Mouse (Mus musculus) limb, embryonic 10.5 days (tissue): ENCODE results near the gene Dstn. TPM values are rescaled to one million over a fixed set of nuclear protein-coding genes. Genes with fewer than 3 reads are reported as not detected.

Experiments used
- DNase-seq: peaks from one replicate; pipeline ENCODE4 v3.0.0-alpha.2; 2017; ENCODE audit warnings: low spot score
- H3K27ac ChIP-seq: fragments of 300-500 bp; sonication (generic); 2 replicates; pipeline ENCODE4 v1.5.1; 2016; ENCODE audit warnings: mild to moderate bottlenecking
- H3K27me3 ChIP-seq: fragments of 300-500 bp; sonication (generic); 2 replicates; pipeline ENCODE4 v1.6.1; 2016; ENCODE audit warnings: low read depth, mild to moderate bottlenecking; ENCODE audit not compliant: poor library complexity, severe bottlenecking
- H3K36me3 ChIP-seq: fragments of 300-500 bp; sonication (generic); 2 replicates; pipeline ENCODE4 v1.6.1; 2016; ENCODE audit warnings: mild to moderate bottlenecking, moderate library complexity
- H3K4me1 ChIP-seq: fragments of 300-500 bp; sonication (generic); 2 replicates; pipeline ENCODE4 v1.6.1; 2016
- H3K4me3 ChIP-seq: fragments of 300-500 bp; sonication (generic); 2 replicates; pipeline ENCODE4 v1.5.1; 2016; ENCODE audit warnings: mild to moderate bottlenecking, moderate library complexity
- H3K9me3 ChIP-seq: fragments of 300-500 bp; sonication (generic); replicated peaks from 2 replicates; pipeline ENCODE4 v1.6.1; 2016; ENCODE audit warnings: mild to moderate bottlenecking
- WGBS: fragments of 180-500 bp; shearing (Covaris S2); methylation state at CpG from one replicate; pipeline ENCODE4 v1.1.7; 2016; 5-methylcytosine and 5-hydroxymethylcytosine counted together
- polyA plus RNA-seq: library from polyadenylated mRNA; unstranded; fragments of >200 nt; fragmentation: Nextera tagmentation; extraction: Ambion mirVana; gene quantifications from 2 replicates; pipeline ENCODE4 v1.2.1, GENCODE M21; 2016

Gene Dstn
- polyA plus RNA-seq, 1 experiment from 2014 or later, result 311 TPM

GRCm38 (mm10) chr2:143925826-143926225 is 10.7 kb downstream of the Dstn start:
- Histone ChIP-seq H3K9me3 (no peaks in the 10 kb centered on the region), H3K4me1 (0 out of 2 replicates have a peak, but pooled peaks cover 3% of the 10 kb centered on the region), H3K36me3 (no peaks in the 10 kb centered on the region), H3K4me3 (no peak overlapping the region), H3K27me3 (no peaks in the 10 kb centered on the region), H3K27ac (no peak overlapping the region)
- 94% methylated on average over 6 of the region's 6 CpGs for WGBS
- DNase-seq, result no peak

GRCm38 (mm10) chr2:143929607-143930311 is 14.6 kb downstream of the Dstn start:
- Histone ChIP-seq H3K4me3 (no peak overlapping the region), H3K4me1 (no peaks in the 10 kb centered on the region), H3K27me3 (no peaks in the 10 kb centered on the region), H3K36me3 (peaks cover 6% of the 10 kb centered on the region; the same call in 1 of the 2 replicates), H3K27ac (no peak overlapping the region), H3K9me3 (no peaks in the 10 kb centered on the region)
- 75% methylated on average over 3 of the region's 3 CpGs for WGBS
- no peak for DNase-seq

GRCm38 (mm10) chr2:143932340-143932873 is 17.3 kb downstream of the Dstn start:
- WGBS, result 89% methylated on average over 12 of the region's 12 CpGs
- no peaks in the 10 kb centered on the region for H3K4me1 ChIP-seq

GRCm38 (mm10) chr2:143933516-143933915 is 18.4 kb downstream of the Dstn start:
- H3K4me3 ChIP-seq, result no peak overlapping the region
- H3K9me3 ChIP-seq, result no peaks in the 10 kb centered on the region

More at GRCm38 (mm10) chr2:143932340-143932873, 17.3 kb downstream of the Dstn start:
- no peak for DNase-seq
- Histone ChIP-seq H3K27me3 (no peaks in the 10 kb centered on the region), H3K4me3 (no peak overlapping the region), H3K27ac (no peak overlapping the region), H3K36me3 (peaks cover 6% of the 10 kb centered on the region; the same call in 1 of the 2 replicates), H3K9me3 (no peaks in the 10 kb centered on the region)

GRCm38 (mm10) chr2:143934439-143934838 is 19.3 kb downstream of the Dstn start:
- Histone ChIP-seq H3K27ac (no peak overlapping the region), H3K36me3 (peaks cover 20% of the 10 kb centered on the region), H3K27me3 (no peaks in the 10 kb centered on the region), H3K4me3 (no peak overlapping the region), H3K9me3 (no peaks in the 10 kb centered on the region), H3K4me1 (no peaks in the 10 kb centered on the region)
- 95% methylated on average over 8 of the region's 8 CpGs for WGBS
- no peak for DNase-seq

More at GRCm38 (mm10) chr2:143933516-143933915, 18.4 kb downstream of the Dstn start:
- H3K4me1 ChIP-seq, result no peaks in the 10 kb centered on the region
- 93% methylated on average over 5 of the region's 5 CpGs for WGBS
- peaks cover 10% of the 10 kb centered on the region for H3K36me3 ChIP-seq
- DNase-seq, result no peak
- H3K27ac ChIP-seq, result no peak overlapping the region
- no peaks in the 10 kb centered on the region for H3K27me3 ChIP-seq

GRCm38 (mm10) chr2:143937861-143938260 is 22.7 kb downstream of the Dstn start:
- Histone ChIP-seq H3K36me3 (peaks cover 53% of the 10 kb centered on the region), H3K4me3 (no peak overlapping the region), H3K27ac (no peak overlapping the region), H3K27me3 (no peaks in the 10 kb centered on the region), H3K9me3 (no peaks in the 10 kb centered on the region), H3K4me1 (no peaks in the 10 kb centered on the region)
- WGBS, result 59% methylated on average over 2 of the region's 2 CpGs
- no peak for DNase-seq

- Histone ChIP-seq H3K4me3 (no peak overlapping the region), H3K27me3 (no peaks in the 10 kb centered on the region), H3K4me1 (no peaks in the 10 kb centered on the region), H3K27ac (no peak overlapping the region), H3K36me3 (peaks cover 70% of the 10 kb centered on the region), H3K9me3 (no peaks in the 10 kb centered on the region)
- 92% methylated on average over 5 of the region's 5 CpGs for WGBS
- no peak for DNase-seq
These were observed 25.3 kb downstream of the Dstn start for GRCm38 (mm10) chr2:143940406-143940805.

GRCm38 (mm10) chr2:143944796-143945195 is 29.7 kb downstream of the Dstn start:
- Histone ChIP-seq H3K4me1 (no peaks in the 10 kb centered on the region), H3K36me3 (peaks cover 96% of the 10 kb centered on the region), H3K4me3 (no peak overlapping the region), H3K27me3 (no peaks in the 10 kb centered on the region), H3K27ac (no peak overlapping the region), H3K9me3 (no peaks in the 10 kb centered on the region)
- 93% methylated on average over 3 of the region's 3 CpGs for WGBS
- no peak for DNase-seq

GRCm38 (mm10) chr2:143945466-143946075 is 30.5 kb downstream of the Dstn start:
- Histone ChIP-seq H3K27ac (no peak overlapping the region), H3K4me3 (no peak overlapping the region), H3K9me3 (no peaks in the 10 kb centered on the region), H3K27me3 (no peaks in the 10 kb centered on the region), H3K4me1 (no peaks in the 10 kb centered on the region), H3K36me3 (peaks cover 96% of the 10 kb centered on the region)
- WGBS, result 87% methylated on average over 7 of the region's 7 CpGs
- no peak for DNase-seq

GRCm38 (mm10) chr2:143946399-143946798 is 31.3 kb downstream of the Dstn start:
- peaks cover 96% of the 10 kb centered on the region for H3K36me3 ChIP-seq
- no peaks in the 10 kb centered on the region for H3K9me3 ChIP-seq
- no peaks in the 10 kb centered on the region for H3K27me3 ChIP-seq
- no peak overlapping the region for H3K4me3 ChIP-seq
- DNase-seq, result no peak
- no peaks in the 10 kb centered on the region for H3K4me1 ChIP-seq
- H3K27ac ChIP-seq, result no peak overlapping the region
- 83% methylated on average over 2 of the region's 2 CpGs for WGBS

- no peaks in the 10 kb centered on the region for H3K27me3 ChIP-seq
- H3K36me3 ChIP-seq, result peaks cover 99% of the 10 kb centered on the region
- no peaks in the 10 kb centered on the region for H3K9me3 ChIP-seq
- no peak for DNase-seq
- no peak overlapping the region for H3K27ac ChIP-seq
- no peak overlapping the region for H3K4me3 ChIP-seq
- H3K4me1 ChIP-seq, result no peaks in the 10 kb centered on the region
- WGBS, result 89% methylated on average over 3 of the region's 3 CpGs
These were observed 32.9 kb downstream of the Dstn start for GRCm38 (mm10) chr2:143947981-143948380.

- WGBS, result 93% methylated on average over 4 of the region's 4 CpGs
- no peak overlapping the region for H3K4me3 ChIP-seq
- no peaks in the 10 kb centered on the region for H3K27me3 ChIP-seq
- no peaks in the 10 kb centered on the region for H3K9me3 ChIP-seq
- DNase-seq, result no peak
- peaks cover 100% of the 10 kb centered on the region for H3K36me3 ChIP-seq
- no peaks in the 10 kb centered on the region for H3K4me1 ChIP-seq
- no peak overlapping the region for H3K27ac ChIP-seq
These were observed 33.3 kb downstream of the Dstn start for GRCm38 (mm10) chr2:143948416-143948815.

- peaks cover 100% of the 10 kb centered on the region for H3K36me3 ChIP-seq
- no peak for DNase-seq
- H3K4me3 ChIP-seq, result no peak overlapping the region
- H3K27me3 ChIP-seq, result no peaks in the 10 kb centered on the region
- no peaks in the 10 kb centered on the region for H3K4me1 ChIP-seq
- 94% methylated on average over 6 of the region's 6 CpGs for WGBS
- no peaks in the 10 kb centered on the region for H3K9me3 ChIP-seq
- no peak overlapping the region for H3K27ac ChIP-seq
These were observed 34.1 kb downstream of the Dstn start for GRCm38 (mm10) chr2:143949217-143949616.
